Mouse (Mus musculus): ENCODE data around the gene Qtrt1.

Gene Qtrt1

GRCm38 (mm10) chr9:21411669-21412550, at the start of gene Qtrt1:
TSS of gene Qtrt1 (plus strand) at chr9:21411837.
- DNase-seq: peak; percentile 94

GRCm38 (mm10) chr9:21366541-21367220, 45.0 kb upstream of the Qtrt1 start:
- DNase-seq: peak; percentile 88

- peak; percentile 100 for DNase-seq
Measured at GRCm38 (mm10) chr9:21367357-21368111, 44.1 kb upstream of the Qtrt1 start, which contains the start of gene Ilf3. TSS of gene Ilf3 (plus strand) at chr9:21367871.

- peak; percentile 58 for DNase-seq
Measured at GRCm38 (mm10) chr9:21368131-21368584, 43.5 kb upstream of the Qtrt1 start.

GRCm38 (mm10) chr9:21369080-21369479, 42.6 kb upstream of the Qtrt1 start:
- no peak for DNase-seq

- no peak for DNase-seq
Measured at GRCm38 (mm10) chr9:21370876-21371275, 40.8 kb upstream of the Qtrt1 start.

GRCm38 (mm10) chr9:21372508-21372907, 39.1 kb upstream of the Qtrt1 start:
- no peak for DNase-seq

GRCm38 (mm10) chr9:21379195-21379594, 32.4 kb upstream of the Qtrt1 start:
- peak; percentile 13 for DNase-seq

DNA sequence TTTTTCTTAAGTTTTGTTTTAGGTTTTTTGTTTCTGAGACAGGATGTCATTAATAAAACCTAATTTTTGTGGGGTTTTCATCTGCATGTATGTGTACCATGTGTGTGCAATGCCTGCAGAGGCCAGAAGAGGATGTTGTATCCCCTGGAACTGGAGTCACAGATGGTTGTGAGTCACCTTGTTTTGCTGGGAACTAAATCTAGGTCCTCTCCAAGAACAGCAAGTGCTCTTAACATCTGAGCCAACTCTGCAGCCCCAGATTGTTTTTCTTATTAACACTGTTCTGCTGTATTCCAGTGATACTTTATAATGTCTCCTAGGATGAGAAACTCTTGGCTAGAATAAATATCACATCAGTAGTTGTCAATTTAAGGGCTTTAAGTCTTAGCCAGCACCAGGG, 30.8 kb upstream of the Qtrt1 start:
- DNase-seq: no peak

DNA sequence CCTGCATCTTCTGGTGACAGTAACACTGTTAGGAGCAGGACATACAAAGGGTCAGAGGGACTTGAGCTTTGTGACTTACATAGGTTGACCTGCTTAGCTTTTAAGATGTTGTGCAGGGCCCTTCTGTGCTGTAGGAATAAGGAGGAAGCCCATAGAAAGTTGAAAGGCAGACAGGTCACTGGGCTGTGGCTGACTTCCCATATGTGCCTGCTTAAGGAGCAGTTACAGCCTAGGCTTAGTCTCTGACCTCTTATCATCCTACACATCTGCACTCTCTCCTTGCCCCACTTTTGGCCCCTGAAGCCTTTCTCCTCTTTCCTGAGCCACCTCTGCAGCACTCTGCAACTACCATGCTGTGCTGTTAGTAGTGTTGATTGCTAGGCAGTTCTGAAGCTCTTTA, 27.7 kb upstream of the Qtrt1 start:
- no peak for DNase-seq

DNA sequence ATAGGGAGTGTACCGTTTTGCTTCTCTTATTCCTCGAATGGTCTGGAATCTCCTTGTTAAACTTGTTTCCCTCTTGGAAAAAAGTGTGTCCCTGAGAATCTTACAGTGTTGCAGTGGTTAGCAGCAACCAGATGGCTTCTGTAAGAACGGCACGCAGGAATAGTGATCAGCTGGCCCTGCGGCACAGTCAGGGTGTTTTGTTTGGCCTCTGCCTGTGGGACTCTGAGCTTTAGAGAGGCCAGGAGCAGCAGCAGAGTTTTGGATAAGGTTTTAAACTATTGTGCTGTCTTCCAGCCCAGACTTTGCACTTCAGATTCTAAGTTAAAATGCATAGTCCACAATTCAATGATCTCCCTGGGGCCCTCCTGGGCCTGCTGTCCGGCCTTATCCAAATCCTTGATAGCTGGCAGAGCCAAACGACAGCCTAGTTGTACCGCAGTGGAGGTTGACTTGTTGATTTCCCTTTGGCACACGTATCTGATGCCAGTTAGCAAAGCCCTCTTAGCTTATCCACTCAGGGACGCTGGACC, 18.9 kb upstream of the Qtrt1 start:
- DNase-seq: no peak

- no peak for DNase-seq
Measured at GRCm38 (mm10) chr9:21395692-21396091, 15.9 kb upstream of the Qtrt1 start.

DNA sequence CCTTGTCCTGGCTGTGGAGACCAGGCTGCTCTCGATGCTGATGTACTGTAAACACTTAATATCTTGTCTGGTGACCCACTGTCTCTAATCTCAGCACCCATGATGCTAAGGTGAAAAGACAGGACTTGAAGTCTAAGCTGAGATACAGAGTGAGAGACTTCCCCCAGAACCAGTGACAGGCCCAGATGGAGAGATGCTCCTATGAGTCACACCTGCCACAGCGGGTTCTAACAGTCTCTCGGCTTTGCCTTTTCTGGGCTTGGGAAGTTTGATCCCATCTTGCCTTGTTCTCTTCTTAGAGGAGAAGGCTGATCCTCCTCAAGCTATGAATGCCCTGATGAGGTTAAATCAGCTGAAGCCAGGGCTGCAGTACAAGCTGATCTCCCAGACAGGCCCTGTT, 14.5 kb upstream of the Qtrt1 start:
- DNase-seq: no peak

GRCm38 (mm10) chr9:21401042-21401441, 10.6 kb upstream of the Qtrt1 start:
- DNase-seq: no peak

DNA sequence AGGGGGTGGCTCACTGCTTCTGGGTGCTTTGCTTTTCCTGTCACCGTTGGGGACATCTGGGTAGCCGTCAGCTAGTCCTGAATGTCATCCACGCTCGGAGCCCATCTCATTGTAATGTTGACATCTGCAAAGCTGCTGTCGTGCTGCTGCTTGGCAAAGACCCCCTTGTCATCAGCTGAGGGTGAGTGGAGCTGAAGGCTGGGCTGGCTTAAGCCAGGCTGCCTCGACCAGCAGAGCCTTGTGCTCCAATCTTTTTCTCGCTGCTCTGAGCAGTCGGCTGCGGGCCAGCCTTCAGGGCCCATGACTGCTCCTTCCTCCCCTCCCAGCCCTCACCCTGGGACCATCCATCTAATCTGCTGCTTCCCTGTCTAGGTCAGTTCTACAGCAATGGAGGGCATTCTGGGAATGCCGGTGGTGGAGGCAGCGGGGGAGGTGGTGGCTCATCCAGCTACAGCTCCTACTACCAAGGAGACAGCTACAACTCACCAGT, 8.8 kb upstream of the Qtrt1 start:
- DNase-seq: no peak

- no peak for DNase-seq
Measured at GRCm38 (mm10) chr9:21403745-21404144, 7.9 kb upstream of the Qtrt1 start.

DNA sequence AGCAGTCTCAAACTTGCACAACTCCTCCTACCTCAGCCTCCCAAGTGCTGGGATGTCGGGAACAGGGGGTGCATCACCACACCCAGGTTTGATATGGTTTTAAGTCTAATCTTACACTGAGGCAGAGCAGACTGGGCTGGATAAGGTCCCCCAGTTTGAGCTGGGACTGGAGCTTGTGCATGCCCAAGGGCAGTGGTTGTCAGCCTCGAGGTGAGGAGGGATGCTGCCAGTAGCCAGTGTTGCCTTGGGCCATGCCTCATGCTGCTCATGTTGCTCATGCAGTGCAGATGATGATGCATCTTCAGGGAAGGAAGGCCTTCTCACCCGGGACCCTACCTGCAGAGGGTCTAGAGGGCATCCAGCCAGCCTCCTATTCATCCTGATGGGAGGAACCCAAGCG, 6.1 kb upstream of the Qtrt1 start:
- DNase-seq: no peak

DNA sequence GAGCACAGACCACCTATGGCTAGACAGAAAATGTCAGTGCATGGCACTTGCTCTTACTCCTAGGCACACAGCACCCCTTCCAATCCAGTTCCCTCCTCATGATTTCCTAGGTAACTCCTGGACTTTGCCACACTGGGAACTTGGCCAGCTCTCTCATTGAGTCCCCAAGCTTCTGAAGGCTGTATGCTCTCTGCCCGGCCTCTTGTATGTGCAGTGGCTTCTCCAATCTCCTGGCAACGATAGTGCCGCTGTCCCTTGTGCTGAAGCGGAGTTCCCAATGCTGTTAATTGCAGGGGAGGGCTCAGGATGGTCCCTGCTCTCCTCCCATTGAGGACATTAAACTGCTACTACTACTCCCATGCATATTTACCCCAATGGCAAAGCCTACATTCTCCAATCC, 3.7 kb upstream of the Qtrt1 start:
- peak; percentile 56 for DNase-seq

DNA sequence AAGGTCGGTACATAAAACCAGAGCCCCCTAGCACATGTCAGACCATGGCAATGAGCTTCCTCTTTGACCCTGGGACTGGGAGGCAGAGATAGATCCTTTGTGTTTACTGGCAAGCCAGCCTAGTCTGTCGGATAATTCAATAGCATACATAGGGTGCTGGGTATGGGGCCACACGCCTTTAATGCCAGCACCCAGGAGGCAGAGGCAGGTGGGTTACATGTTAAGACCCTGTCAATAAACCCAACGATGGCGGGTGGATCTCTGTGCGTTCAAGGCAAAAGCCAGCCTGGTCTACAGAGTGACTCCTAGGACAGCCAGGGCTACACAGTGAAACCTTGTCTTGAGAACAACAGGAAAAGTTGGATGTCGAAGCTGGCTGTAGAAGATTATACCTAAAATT, 3.0 kb upstream of the Qtrt1 start:
- DNase-seq: no peak

GRCm38 (mm10) chr9:21409592-21410317, 1.9 kb upstream of the Qtrt1 start:
- peak; percentile 92 for DNase-seq

- no peak for DNase-seq
Measured at GRCm38 (mm10) chr9:21417866-21418265, 6.2 kb downstream of the Qtrt1 start.

GRCm38 (mm10) chr9:21419646-21420045, 8.0 kb downstream of the Qtrt1 start:
- DNase-seq: no peak

Measured in lung, postnatal 36 days (tissue).